In the genomic region with DNA sequence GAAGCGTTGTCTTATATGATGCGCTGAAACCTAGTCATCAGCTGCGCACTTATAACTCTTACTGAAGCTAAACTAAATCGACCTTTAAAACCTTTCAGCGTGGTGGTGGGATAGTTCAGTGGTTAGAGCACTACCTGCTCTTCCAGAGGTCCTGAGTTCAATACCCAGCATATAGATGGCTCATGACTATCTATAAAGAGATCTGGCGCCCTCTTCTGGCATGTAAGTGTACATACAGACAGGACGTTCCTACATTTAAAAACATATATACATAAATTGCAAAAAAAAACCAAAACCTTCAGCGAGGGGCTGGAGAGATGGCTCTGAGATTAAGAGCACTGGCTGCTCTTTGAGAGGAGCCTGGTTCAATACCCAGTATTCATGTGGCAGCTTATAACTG, we compare ENCODE assay signal across 9 mouse cellular contexts. TPM values are rescaled to one million over a fixed set of nuclear protein-coding genes. Genes with fewer than 3 reads are reported as not detected.
DNase-seq lines count a peak whose midpoint lies in the region; ATAC-seq and TF ChIP-seq lines count a peak whose summit lies in the region.
"Had no signal": no experiment of that assay in that cellular context is flagged by ENCODE, and none has a peak within 500 bp of the region (broad histone marks: within the 10 kb centered on the region; RNA-seq: fewer than 3 reads in every experiment).

No protein-coding gene starts in this region.

- TF ChIP-seq POLR2A in CH12.LX (IDR thresholded peaks at IDR 0.05; ENCODE audit: low read depth, low read length), result no peak

- no peaks in the 10 kb centered on the region for H3K9me3 ChIP-seq in CH12.LX (replicated peaks; ENCODE audit: low read length)
- H3K9me3 ChIP-seq: liver, embryonic 13.5 days had no signal

- peak; percentile 83 for TF ChIP-seq CTCF in layer of hippocampus, adult 2 months (conservative IDR thresholded peaks at IDR 0.05)
- peak; percentile 39 to 77 for TF ChIP-seq CTCF in CH12.LX (conservative IDR thresholded peaks at IDR 0.05 in 1 of 2, IDR thresholded peaks at IDR 0.05 in 1 of 2; ENCODE audit: low read depth in 2 of 2, low read length in 2 of 2)

- H3K36me3 ChIP-seq in CH12.LX (replicated peaks in 1 of 2; ENCODE audit: control insufficient read depth in 1 of 2, insufficient read depth in 1 of 2, low read length in 1 of 2), result peaks cover 28 to 48% of the 10 kb centered on the region in 2 experiments
- H3K36me3 ChIP-seq: liver, embryonic 13.5 days had no signal

- peak overlapping the region; percentile 36; the same call in 1 of the 2 replicates for H3K9ac ChIP-seq in CH12.LX (ENCODE audit: insufficient read depth, low read depth)
- H3K9ac ChIP-seq: liver, embryonic 13.5 days had no signal

- no peaks in the 10 kb centered on the region for H3K27me3 ChIP-seq in CH12.LX (replicated peaks)
- H3K27me3 ChIP-seq: liver, embryonic 13.5 days had no signal

- no peaks in the 10 kb centered on the region; the same call in 1 of the 2 replicates for H3K79me2 ChIP-seq in CH12.LX (replicated peaks; ENCODE audit: control insufficient read depth, extremely low read depth, insufficient read depth, poor library complexity, severe bottlenecking)

- TF ChIP-seq RAD21 in CH12.LX (IDR thresholded peaks at IDR 0.05; ENCODE audit: low read depth, low read length), result peak; percentile 77

- no peak overlapping the region for H3K27ac ChIP-seq in layer of hippocampus, adult 2 months
- peak overlapping the region; percentile 85 for H3K27ac ChIP-seq in CH12.LX (ENCODE audit: insufficient read depth, low read depth)
- H3K27ac ChIP-seq: liver, embryonic 13.5 days had no signal

- peaks cover 28 to 87% of the 10 kb centered on the region in 2 experiments for H3K4me1 ChIP-seq in CH12.LX (ENCODE audit: control insufficient read depth in 1 of 2, insufficient read depth in 2 of 2)
- H3K4me1 ChIP-seq: liver, embryonic 13.5 days had no signal

- DNase-seq in layer of hippocampus, adult 2 months (ENCODE audit: low spot score in 2 of 2), result no peak
- no peak for DNase-seq in layer of hippocampus, postnatal 25 days (ENCODE audit: extremely low spot score in 1 of 2, low spot score in 1 of 2)
- DNase-seq in B cell, adult 2 months, result peak; percentile 55 to 60
- DNase-seq in CH12.LX (ENCODE audit: extremely low read depth), result peak; percentile 84
- peak; percentile 68 for DNase-seq in cerebellum, adult 9-10 months
- peak; percentile 60 for DNase-seq in retina, postnatal 1 day
- no peak for DNase-seq in ovary, adult 18-20 months (ENCODE audit: low spot score)
- DNase-seq: liver, embryonic 13.5 days had no signal

- in situ Hi-C loops in CH12.LX (cut with MboI; ENCODE audit: low pct_ligation_motif_present, low pct_unique_long_range_greater_than_20kb, low sequenced_read_pairs), result loop anchor here (5.0 kb wide), 1 partner anchor 42 kb away; the partner anchor contains the start of gene Abhd6

- dilution Hi-C loops in CH12.LX (cut with MboI; ENCODE audit: extremely low pct_ligation_motif_present, extremely low pct_unique_long_range_greater_than_20kb, low sequenced_read_pairs), result no loop called here

- ATAC-seq in monocyte, adult 5-6 weeks (replicated peaks; ENCODE audit: insufficient number of reproducible peaks, low FRiP score, low TSS enrichment, poor library complexity, severe bottlenecking), result no peak

- no peak overlapping the region for H3K4me3 ChIP-seq in layer of hippocampus, adult 2 months
- H3K4me3 ChIP-seq in CH12.LX (replicated peaks in 1 of 3; ENCODE audit: low read depth in 2 of 3, low read length in 2 of 3, poor library complexity in 1 of 3), result no peak overlapping the region
- H3K4me3 ChIP-seq: liver, embryonic 13.5 days had no signal

- no peak for TF ChIP-seq EP300 in CH12.LX (IDR thresholded peaks at IDR 0.05; ENCODE audit: low read length)

- H3K4me2 ChIP-seq in CH12.LX (ENCODE audit: insufficient read depth, low read depth, poor library complexity, severe bottlenecking), result peak overlapping the region; percentile 74
- H3K4me2 ChIP-seq: liver, embryonic 13.5 days had no signal

TF ChIP-seq in CH12.LX, 34 proteins besides CTCF, POLR2A, EP300 and RAD21 (continues in another document):
- no peak for TF ChIP-seq SIN3A (IDR thresholded peaks at IDR 0.05; ENCODE audit: low read length)
- no peak for TF ChIP-seq USF1 (IDR thresholded peaks at IDR 0.05; ENCODE audit: low read depth, low read length)
- no peak for TF ChIP-seq KAT2A (IDR thresholded peaks at IDR 0.05; ENCODE audit: insufficient replicate concordance, low read length)
- TF ChIP-seq TCF12 (IDR thresholded peaks at IDR 0.05; ENCODE audit: low read depth, low read length), result 0 out of 2 replicates have a peak, but pooled peaks have one; percentile 27
- TF ChIP-seq ZKSCAN1 (IDR thresholded peaks at IDR 0.05; ENCODE audit: borderline replicate concordance, low read depth, low read length), result no peak
- TF ChIP-seq ZMIZ1 (IDR thresholded peaks at IDR 0.05; ENCODE audit: low read depth, low read length), result no peak
- 0 out of 2 replicates have a peak, but pooled peaks have one; percentile 17 for TF ChIP-seq MAZ (IDR thresholded peaks at IDR 0.05; ENCODE audit: low read depth, low read length)
- peak; percentile 55; the same call in 1 of the 2 replicates for TF ChIP-seq CHD1 (IDR thresholded peaks at IDR 0.05; ENCODE audit: low read depth, low read length)
- no peak for TF ChIP-seq UBTF (IDR thresholded peaks at IDR 0.05; ENCODE audit: low read depth, low read length)
- 0 out of 2 replicates have a peak, but pooled peaks have one; percentile 10 for TF ChIP-seq BHLHE40 (IDR thresholded peaks at IDR 0.05; ENCODE audit: low read depth, low read length)
- TF ChIP-seq CHD2 (IDR thresholded peaks at IDR 0.05; ENCODE audit: low read length), result no peak
- TF ChIP-seq JUN (IDR thresholded peaks at IDR 0.05; ENCODE audit: insufficient read depth, low read depth, low read length), result no peak; the same call in 1 of the 2 replicates
- 0 out of 2 replicates have a peak, but pooled peaks have one; percentile 23 for TF ChIP-seq MEF2A (IDR thresholded peaks at IDR 0.05; ENCODE audit: borderline replicate concordance, low read depth, low read length)
- no peak for TF ChIP-seq PAX5 (IDR thresholded peaks at IDR 0.05; ENCODE audit: low read length)
- no peak for TF ChIP-seq GABPA (IDR thresholded peaks at IDR 0.05; ENCODE audit: insufficient replicate concordance, low read depth, low read length)
- TF ChIP-seq RCOR1 (conservative IDR thresholded peaks at IDR 0.05; ENCODE audit: low read depth, low read length), result peak; percentile 43; the same call in 1 of the 2 replicates
- peak; percentile 56; the same call in 1 of the 2 replicates for TF ChIP-seq ZNF384 (IDR thresholded peaks at IDR 0.05; ENCODE audit: low read depth, low read length)
- no peak for TF ChIP-seq NRF1 (IDR thresholded peaks at IDR 0.05; ENCODE audit: low read depth, low read length)
- no peak for TF ChIP-seq USF2 (conservative IDR thresholded peaks at IDR 0.05; ENCODE audit: low read depth, low read length)
- no peak for TF ChIP-seq NELFE (IDR thresholded peaks at IDR 0.05; ENCODE audit: low read depth, low read length)
- TF ChIP-seq TBP (conservative IDR thresholded peaks at IDR 0.05; ENCODE audit: low read depth, low read length), result no peak
- no peak for TF ChIP-seq ZC3H11A (IDR thresholded peaks at IDR 0.05; ENCODE audit: low read depth, low read length)
- no peak for TF ChIP-seq MAX (IDR thresholded peaks at IDR 0.05; ENCODE audit: low read length)
- 0 out of 2 replicates have a peak, but pooled peaks have one; percentile 54 for TF ChIP-seq IRF4 (IDR thresholded peaks at IDR 0.05; ENCODE audit: low read depth, low read length)
- TF ChIP-seq MXI1 (IDR thresholded peaks at IDR 0.05; ENCODE audit: low read depth, low read length), result 0 out of 2 replicates have a peak, but pooled peaks have one; percentile 4
- TF ChIP-seq ETS1 (conservative IDR thresholded peaks at IDR 0.05; ENCODE audit: low read depth, low read length), result no peak
- TF ChIP-seq E2F4 (IDR thresholded peaks at IDR 0.05; ENCODE audit: insufficient replicate concordance, low read depth, low read length), result no peak
- no peak for TF ChIP-seq JUND (conservative IDR thresholded peaks at IDR 0.05; ENCODE audit: low read depth, low read length)
- no peak for TF ChIP-seq MAFK (IDR thresholded peaks at IDR 0.05; ENCODE audit: insufficient replicate concordance, low read length)
- TF ChIP-seq ELF1 (IDR thresholded peaks at IDR 0.05; ENCODE audit: low read depth, low read length), result no peak
- no peak for TF ChIP-seq POLR2AphosphoS2 (IDR thresholded peaks at IDR 0.05; ENCODE audit: low read depth, low read length)
- no peak for TF ChIP-seq HCFC1 (IDR thresholded peaks at IDR 0.05; ENCODE audit: low read depth, low read length)
- TF ChIP-seq SMC3 (IDR thresholded peaks at IDR 0.05; ENCODE audit: low read depth, low read length), result peak; percentile 62

RNA-seq across cellular contexts. Expression of gene Rpp14, which starts 35.8 kb away (rescaled TPM):
- 10 to 100 TPM; 30.5 to 31.7 TPM for total RNA-seq in layer of hippocampus, adult 2 months (2021)
- 10 to 100 TPM; 27.0 to 29.2 TPM for total RNA-seq in layer of hippocampus, postnatal 25 days (2021)
- total RNA-seq in CH12.LX (2012; rRNA removed) (32.4 and 46.9 TPM in 2 replicates), CH12.LX (2014; rRNA removed) (132 and 140 TPM in 2 replicates)
- 101 and 121 TPM in 2 replicates for polyA plus RNA-seq in CH12.LX (2012; ENCODE audit: insufficient read length, low read depth)
- 12.5 to 30.2 TPM (median 29.2 TPM) in 3 replicates for total RNA-seq in monocyte, adult 5-6 weeks (2017)

RNA-seq across cellular contexts. Expression of gene Abhd6, which starts 41.6 kb away (rescaled TPM):
- total RNA-seq in layer of hippocampus, adult 2 months (2021), result 10 to 100 TPM; 77.1 to 78.0 TPM
- 10 to 100 TPM; 70.1 to 78.5 TPM for total RNA-seq in layer of hippocampus, postnatal 25 days (2021)
- total RNA-seq in CH12.LX (2012; rRNA removed) (36.0 and 38.1 TPM in 2 replicates), CH12.LX (2014; rRNA removed) (31.9 and 39.2 TPM in 2 replicates)
- 45.2 and 55.9 TPM in 2 replicates for polyA plus RNA-seq in CH12.LX (2012; ENCODE audit: insufficient read length, low read depth)
- total RNA-seq in monocyte, adult 5-6 weeks (2017), result 0.64 to 1.9 TPM (median 0.78 TPM) in 3 replicates

RNA-seq across cellular contexts. Expression of gene Dnase1l3, which starts 50.0 kb away (rescaled TPM):
- total RNA-seq in layer of hippocampus, adult 2 months (2021), result not detected
- under 1 TPM in 1 of 2 experiments, not detected in 1; 0.07 TPM for total RNA-seq in layer of hippocampus, postnatal 25 days (2021)
- total RNA-seq in CH12.LX (2012; rRNA removed), result 1.5 and 2.5 TPM in 2 replicates
- 2.5 and 2.9 TPM in 2 replicates for total RNA-seq in CH12.LX (2014; rRNA removed)
- polyA plus RNA-seq in CH12.LX (2012; ENCODE audit: insufficient read length, low read depth), result 30.4 and 36.0 TPM in 2 replicates
- total RNA-seq in monocyte, adult 5-6 weeks (2017), result 0.58 to 4.0 TPM (median 0.64 TPM) in 3 replicates

RNA-seq across cellular contexts. Expression of gene Pxk, which starts 53.7 kb away (rescaled TPM):
- 10 to 100 TPM; 28.5 to 28.9 TPM for total RNA-seq in layer of hippocampus, adult 2 months (2021)
- total RNA-seq in layer of hippocampus, postnatal 25 days (2021), result 10 to 100 TPM; 25.4 to 25.6 TPM
- 11.7 and 13.1 TPM in 2 replicates for total RNA-seq in CH12.LX (2012; rRNA removed)
- 28.9 and 29.4 TPM in 2 replicates for total RNA-seq in CH12.LX (2014; rRNA removed)
- 47.2 and 55.7 TPM in 2 replicates for polyA plus RNA-seq in CH12.LX (2012; ENCODE audit: insufficient read length, low read depth)
- 39.4 to 49.1 TPM (median 39.6 TPM) in 3 replicates for total RNA-seq in monocyte, adult 5-6 weeks (2017)

Comparison
In these comparisons a context has a peak if more than half of its experiments do, and no peak if none do; other contexts are left out.
1. DNase-seq: peak in B cell, adult 2 months (2 of 2), CH12.LX (single experiment), cerebellum, adult 9-10 months (single experiment) and retina, postnatal 1 day (single experiment); none in layer of hippocampus, adult 2 months (0 of 2), layer of hippocampus, postnatal 25 days (0 of 2) and ovary, adult 18-20 months (single experiment).
2. RNA of gene Abhd6, which starts 41.6 kb away (total RNA-seq): 70.1 to 78.5 TPM in layer of hippocampus, postnatal 25 days, 77.1 to 78.0 TPM in layer of hippocampus, adult 2 months and 31.9 to 39.2 TPM in CH12.LX; 0.64 to 1.9 TPM in monocyte, adult 5-6 weeks; every median in the first group is over 10 times any median in the second.